Mouse (Mus musculus) CH12.LX (cell line): ENCODE measurements at regions not wholly inside any gene's neighbourhood (a gene's known extent, or its start where the extent isn't known, plus 50 kb on each side); places are given as distances from the start of the nearest gene placed in this dataset.
A peak's percentile ranks its signal among the peaks of the same experiment; 100 is the strongest.

ENCODE experiments used
- DNase-seq: peaks from one replicate; pipeline ENCODE4 v3.0.0-alpha.2; 2013; ENCODE audit errors: extremely low read depth
- H3K27ac ChIP-seq: 2 replicates; pipeline ENCODE4 v1.5.1; 2012; ENCODE audit warnings: low read depth, mild to moderate bottlenecking, control low read depth, moderate library complexity; ENCODE audit not compliant: insufficient read depth
- H3K27me3 ChIP-seq: replicated peaks from 2 replicates; pipeline ENCODE3; 2012; ENCODE audit warnings: inconsistent platforms
- H3K36me3 ChIP-seq, 2 experiments: replicated peaks in 1 of 2; 2 replicates each; pipeline versions ENCODE3 to v1.6.1; 2012; ENCODE audit warnings: inconsistent platforms in 1 of 2, low read length in 1 of 2, mild to moderate bottlenecking in 1 of 2, mixed read lengths in 1 of 2, moderate library complexity in 1 of 2; ENCODE audit not compliant: control insufficient read depth in 1 of 2, insufficient read depth in 1 of 2
- H3K4me1 ChIP-seq, 2 experiments: 2 replicates each; pipeline ENCODE4 v1.6.1; 2012; ENCODE audit warnings: inconsistent platforms in 1 of 2, moderate library complexity in 1 of 2; ENCODE audit not compliant: insufficient read depth in 2 of 2, control insufficient read depth in 1 of 2
- H3K4me2 ChIP-seq: 2 replicates; pipeline ENCODE4 v1.6.1; 2012; ENCODE audit warnings: low read depth, mild to moderate bottlenecking, control low read depth; ENCODE audit not compliant: poor library complexity, insufficient read depth, severe bottlenecking
- H3K4me3 ChIP-seq, 3 experiments: fragments of 150-350 bp in 1 of 3; sonication (generic) in 1 of 3; replicated peaks in 1 of 3; 2 replicates each; pipeline versions ENCODE3 to v1.5.1; 2011 to 2012; ENCODE audit warnings: low read depth in 2 of 3, low read length in 2 of 3, mild to moderate bottlenecking in 2 of 3, moderate library complexity in 2 of 3, control low read depth in 1 of 3, improper control_type of control experiment in 1 of 3, inconsistent platforms in 1 of 3, mixed read lengths in 1 of 3; ENCODE audit not compliant: poor library complexity in 1 of 3
- H3K79me2 ChIP-seq: replicated peaks from 2 replicates; pipeline ENCODE4 v1.6.1; 2012; ENCODE audit warnings: mild to moderate bottlenecking, moderate library complexity; ENCODE audit not compliant: control insufficient read depth, poor library complexity, insufficient read depth, severe bottlenecking; ENCODE audit errors: extremely low read depth
- H3K9ac ChIP-seq: 2 replicates; pipeline ENCODE4 v1.6.1; 2012; ENCODE audit warnings: low read depth, mild to moderate bottlenecking, control low read depth, moderate library complexity; ENCODE audit not compliant: insufficient read depth
- H3K9me3 ChIP-seq: replicated peaks from 2 replicates; pipeline ENCODE3; 2012; ENCODE audit warnings: low read length, inconsistent platforms, mixed read lengths
- BHLHE40 ChIP-seq: IDR thresholded peaks from 2 replicates; pipeline ENCODE4 v1.6.1; 2011; ENCODE audit warnings: mild to moderate bottlenecking, low read depth, low read length, improper control_type of control experiment
- CHD1 ChIP-seq: IDR thresholded peaks from 2 replicates; pipeline ENCODE4 v1.6.1; 2012; ENCODE audit warnings: low read depth, low read length, improper control_type of control experiment, inconsistent platforms
- CTCF ChIP-seq, 2 experiments: IDR thresholded peaks in 1 of 2; conservative IDR thresholded peaks in 1 of 2; 2 replicates each; pipeline ENCODE4 v1.5.1; 2011 to 2012; ENCODE audit warnings: low read depth in 2 of 2, low read length in 2 of 2, improper control_type of control experiment in 1 of 2, inconsistent platforms in 1 of 2, mild to moderate bottlenecking in 1 of 2, moderate library complexity in 1 of 2
- E2F4 ChIP-seq: IDR thresholded peaks from 2 replicates; pipeline ENCODE4 v1.6.1; 2011; ENCODE audit warnings: low read depth, low read length, improper control_type of control experiment; ENCODE audit not compliant: insufficient replicate concordance
- ELF1 ChIP-seq: IDR thresholded peaks from 2 replicates; pipeline ENCODE4 v1.6.1; 2014; ENCODE audit warnings: low read depth, mild to moderate bottlenecking, inconsistent platforms, low read length, improper control_type of control experiment
- ETS1 ChIP-seq: conservative IDR thresholded peaks from 2 replicates; pipeline ENCODE4 v1.6.1; 2012; ENCODE audit warnings: low read depth, mild to moderate bottlenecking, inconsistent platforms, low read length, improper control_type of control experiment, moderate library complexity
- GABPA ChIP-seq: IDR thresholded peaks from 2 replicates; pipeline ENCODE4 v1.6.1; 2012; ENCODE audit warnings: low read depth, low read length, improper control_type of control experiment, inconsistent platforms; ENCODE audit not compliant: insufficient replicate concordance
- HCFC1 ChIP-seq: IDR thresholded peaks from 2 replicates; pipeline ENCODE4 v1.6.1; 2012; ENCODE audit warnings: low read depth, mild to moderate bottlenecking, inconsistent platforms, low read length, improper control_type of control experiment
- JUN ChIP-seq: IDR thresholded peaks from 2 replicates; pipeline ENCODE4 v1.6.1; 2011; ENCODE audit warnings: low read depth, mild to moderate bottlenecking, low read length, improper control_type of control experiment, moderate library complexity; ENCODE audit not compliant: insufficient read depth
- MAZ ChIP-seq: IDR thresholded peaks from 2 replicates; pipeline ENCODE4 v1.6.1; 2012; ENCODE audit warnings: low read depth, mild to moderate bottlenecking, inconsistent platforms, low read length, improper control_type of control experiment, moderate library complexity
- MEF2A ChIP-seq: IDR thresholded peaks from 2 replicates; pipeline ENCODE4 v1.6.1; 2014; ENCODE audit warnings: low read depth, mild to moderate bottlenecking, inconsistent platforms, low read length, improper control_type of control experiment, borderline replicate concordance
- MXI1 ChIP-seq: IDR thresholded peaks from 2 replicates; pipeline ENCODE4 v1.6.1; 2011; ENCODE audit warnings: mild to moderate bottlenecking, low read depth, low read length, improper control_type of control experiment
- MYC ChIP-seq: IDR thresholded peaks from 2 replicates; pipeline ENCODE4 v1.6.1; 2011; ENCODE audit warnings: low read depth, mild to moderate bottlenecking, improper control_type of control experiment, low read length
- NELFE ChIP-seq: IDR thresholded peaks from 2 replicates; pipeline ENCODE4 v1.6.1; 2011; ENCODE audit warnings: low read depth, low read length, improper control_type of control experiment
- POLR2AphosphoS2 ChIP-seq: IDR thresholded peaks from 2 replicates; pipeline ENCODE4 v1.6.1; 2011; ENCODE audit warnings: low read depth, low read length, improper control_type of control experiment
- RAD21 ChIP-seq: IDR thresholded peaks from 2 replicates; pipeline ENCODE4 v1.6.1; 2011; ENCODE audit warnings: low read depth, mild to moderate bottlenecking, low read length, improper control_type of control experiment, moderate library complexity
- SIN3A ChIP-seq: IDR thresholded peaks from 2 replicates; pipeline ENCODE4 v1.6.1; 2012; ENCODE audit warnings: low read length, improper control_type of control experiment, inconsistent platforms
- SMC3 ChIP-seq: IDR thresholded peaks from 2 replicates; pipeline ENCODE4 v1.6.1; 2011; ENCODE audit warnings: low read depth, low read length, improper control_type of control experiment
- TBP ChIP-seq: conservative IDR thresholded peaks from 2 replicates; pipeline ENCODE4 v1.6.1; 2011; ENCODE audit warnings: low read depth, low read length, improper control_type of control experiment
- ZKSCAN1 ChIP-seq: IDR thresholded peaks from 2 replicates; pipeline ENCODE4 v1.6.1; 2012; ENCODE audit warnings: low read depth, inconsistent platforms, low read length, improper control_type of control experiment, borderline replicate concordance
- dilution Hi-C: fragments of 300-500 bp; cut with MboI; formaldehyde crosslinking; loops from 2 replicates; pipeline ENCODE4 v1.14.3; 2020; ENCODE audit warnings: low sequenced_read_pairs; ENCODE audit not compliant: extremely low pct_unique_long_range_greater_than_20kb, extremely low pct_ligation_motif_present
- in situ Hi-C: fragments of 300-500 bp; cut with MboI; formaldehyde crosslinking; loops from 3 replicates; pipeline ENCODE4 v1.14.3; 2019; ENCODE audit warnings: low sequenced_read_pairs, low pct_ligation_motif_present, low pct_unique_long_range_greater_than_20kb, mixed read lengths

GRCm38 (mm10) chr10:18907276-18907960 is 62.6 kb downstream of the Perp start:
- Histone ChIP-seq H3K79me2 (no peaks in the 10 kb centered on the region), H3K36me3 (no peaks in the 10 kb centered on the region), H3K27ac (no peak overlapping the region), H3K9me3 (no peaks in the 10 kb centered on the region), H3K27me3 (no peaks in the 10 kb centered on the region), H3K9ac (no peak overlapping the region), H3K4me1 (no peaks in the 10 kb centered on the region; a peak in 2 of 4 replicates), H3K4me3 (no peak overlapping the region), H3K4me2 (no peak overlapping the region)
- dilution Hi-C loops, result no loop called here
- DNase-seq, result no peak
- in situ Hi-C loops, result loop anchor here (25.0 kb wide), 1 partner anchor 780 kb away; no protein-coding TSS in a partner anchor
- TF ChIP-seq JUN, result no peak
- TF ChIP-seq MEF2A, result no peak
- TF ChIP-seq CHD1, result no peak
- no peak for TF ChIP-seq MXI1
- no peak for TF ChIP-seq NELFE
- no peak for TF ChIP-seq BHLHE40
- no peak for TF ChIP-seq MYC
- TF ChIP-seq RAD21, result no peak
- TF ChIP-seq HCFC1, result no peak
- TF ChIP-seq, all 38 proteins: peak for 0

GRCm38 (mm10) chr10:18909307-18909706 is 64.5 kb downstream of the Perp start:
- in situ Hi-C loops, result loop anchor here (25.0 kb wide), 1 partner anchor 778 kb away; no protein-coding TSS in a partner anchor
- Histone ChIP-seq H3K9me3 (no peaks in the 10 kb centered on the region), H3K79me2 (no peaks in the 10 kb centered on the region), H3K4me3 (no peak overlapping the region), H3K4me2 (0 out of 2 replicates have a peak overlapping the region, but pooled peaks have one; percentile 54), H3K4me1 (peaks cover 0 to 13% of the 10 kb centered on the region in 2 experiments; a peak in 3 of 4 replicates), H3K27ac (no peak overlapping the region), H3K9ac (no peak overlapping the region), H3K27me3 (no peaks in the 10 kb centered on the region), H3K36me3 (no peaks in the 10 kb centered on the region)
- TF ChIP-seq RAD21 (peak; percentile 56), TBP (no peak), SMC3 (peak; percentile 38), CTCF (conservative IDR thresholded peaks at IDR 0.05 in 1 of 2, IDR thresholded peaks at IDR 0.05 in 1 of 2; ENCODE audit: low read depth in 2 of 2, low read length in 2 of 2) (peak in 1 of 2 experiments; percentile 65; a peak in 2 of 4 replicates)
- dilution Hi-C loops, result no loop called here
- no peak for DNase-seq

- Histone ChIP-seq H3K4me2 (no peak overlapping the region), H3K9me3 (no peaks in the 10 kb centered on the region), H3K4me3 (no peak overlapping the region), H3K79me2 (no peaks in the 10 kb centered on the region), H3K27me3 (no peaks in the 10 kb centered on the region), H3K9ac (no peak overlapping the region), H3K4me1 (peaks cover 2 to 20% of the 10 kb centered on the region in 2 experiments; a peak in 3 of 4 replicates), H3K27ac (no peak overlapping the region), H3K36me3 (no peaks in the 10 kb centered on the region)
- TF ChIP-seq GABPA (no peak), ETS1 (no peak), POLR2AphosphoS2 (no peak), E2F4 (no peak), SIN3A (no peak), MAZ (no peak), CTCF (conservative IDR thresholded peaks at IDR 0.05 in 1 of 2, IDR thresholded peaks at IDR 0.05 in 1 of 2; ENCODE audit: low read depth in 2 of 2, low read length in 2 of 2) (peak; percentile 41 to 83), RAD21 (peak; percentile 76), SMC3 (peak; percentile 57), ZKSCAN1 (no peak), ELF1 (0 out of 2 replicates have a peak, but pooled peaks have one; percentile 21)
- in situ Hi-C loops (loop anchor here (25.0 kb wide), 1 partner anchor 776 kb away; no protein-coding TSS in a partner anchor), dilution Hi-C loops (no loop called here)
- peak; percentile 61 for DNase-seq
Observed at GRCm38 (mm10) chr10:18910898-18911297, 66.1 kb downstream of the Perp start.
